Mouse (Mus musculus) G1E-ER4 (cell line): ENCODE data around the gene Agpat1. TPM values are rescaled to one million over a fixed set of nuclear protein-coding genes. Genes with fewer than 3 reads are reported as not detected.

Experiments used
- GATA1 ChIP-seq: IDR thresholded peaks from one replicate; pipeline ENCODE4 v1.8.0; 2012; ENCODE audit warnings: low read length, inconsistent platforms
- polyA plus RNA-seq: library from polyadenylated mRNA; stranded (reverse); fragments of >175 nt; gene quantifications from 2 replicates; pipeline ENCODE4 v1.2.3, GENCODE M21; 2012

The Agpat1 gene
- polyA plus RNA-seq, 1 experiment: 143 TPM

- TF ChIP-seq GATA1: no peak
Observed at GRCm38 (mm10) chr17:34613830-34614229, 9.8 kb downstream of the Agpat1 start.

GRCm38 (mm10) chr17:34615871-34616270 lies 11.8 kb downstream of the Agpat1 start, which contains the start of gene Egfl8:
Gene Egfl8, minus strand, starts transcription at chr17:34615971.
- TF ChIP-seq GATA1: no peak

DNA sequence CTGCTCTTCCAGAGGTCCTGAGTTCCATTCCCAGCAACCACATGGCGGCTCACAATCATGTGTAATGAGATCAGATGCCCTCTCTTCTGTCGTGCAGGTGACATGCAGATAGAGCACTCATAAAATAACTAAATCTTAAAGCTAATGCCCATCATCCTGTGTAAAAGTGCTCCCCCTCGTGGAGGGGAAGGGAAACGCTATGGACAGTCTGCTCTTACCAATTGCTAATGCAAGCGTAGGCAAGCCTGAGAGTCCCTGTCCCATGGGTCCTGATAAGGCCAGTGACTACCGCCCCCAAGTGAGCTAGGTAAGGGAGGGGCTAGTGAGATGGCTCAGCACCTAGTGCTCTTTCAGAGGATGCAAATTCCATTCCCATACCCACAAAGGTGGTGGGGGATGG lies 14.9 kb downstream of the Agpat1 start:
- TF ChIP-seq GATA1: no peak

DNA sequence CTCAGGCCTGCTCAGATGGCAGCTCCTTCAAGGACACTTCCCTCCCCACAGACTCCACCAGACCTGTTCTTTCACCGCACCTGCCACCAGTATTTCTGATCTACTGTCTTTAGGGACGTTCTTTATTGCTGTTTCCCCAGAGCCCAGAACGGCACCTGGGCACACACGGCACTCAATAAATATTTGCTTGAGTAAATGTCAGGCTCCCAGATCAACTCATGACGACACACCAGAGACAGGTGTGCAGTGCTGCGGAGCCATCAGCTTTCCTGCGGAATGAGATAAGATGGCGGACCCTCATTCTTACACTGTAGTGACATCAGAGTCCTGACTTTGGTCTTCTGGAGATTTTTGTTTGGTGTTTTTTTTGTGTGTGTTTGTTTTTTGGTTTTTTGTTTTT lies 16.9 kb downstream of the Agpat1 start:
- TF ChIP-seq GATA1: no peak

GRCm38 (mm10) chr17:34623161-34623560 lies 19.1 kb downstream of the Agpat1 start:
- TF ChIP-seq GATA1: no peak

DNA sequence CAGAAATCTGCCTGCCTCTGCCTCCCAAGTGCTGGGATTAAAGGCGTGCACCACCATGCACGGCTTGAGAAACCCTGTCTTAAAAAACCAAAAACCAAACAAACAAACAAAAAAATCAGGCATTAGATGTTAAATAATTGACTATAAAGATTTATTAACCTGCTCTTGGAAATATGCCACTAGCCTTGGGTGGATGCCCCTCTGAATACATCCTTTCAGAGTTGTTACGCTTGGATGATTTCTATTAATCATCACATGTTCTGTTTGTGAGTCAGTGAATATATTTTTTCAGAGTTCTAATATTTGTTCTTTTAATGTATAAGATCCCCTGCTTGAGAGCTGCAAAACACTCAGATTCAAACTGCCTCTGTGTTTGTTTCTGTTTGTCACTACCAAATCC lies 20.9 kb downstream of the Agpat1 start:
- TF ChIP-seq GATA1: no peak

DNA sequence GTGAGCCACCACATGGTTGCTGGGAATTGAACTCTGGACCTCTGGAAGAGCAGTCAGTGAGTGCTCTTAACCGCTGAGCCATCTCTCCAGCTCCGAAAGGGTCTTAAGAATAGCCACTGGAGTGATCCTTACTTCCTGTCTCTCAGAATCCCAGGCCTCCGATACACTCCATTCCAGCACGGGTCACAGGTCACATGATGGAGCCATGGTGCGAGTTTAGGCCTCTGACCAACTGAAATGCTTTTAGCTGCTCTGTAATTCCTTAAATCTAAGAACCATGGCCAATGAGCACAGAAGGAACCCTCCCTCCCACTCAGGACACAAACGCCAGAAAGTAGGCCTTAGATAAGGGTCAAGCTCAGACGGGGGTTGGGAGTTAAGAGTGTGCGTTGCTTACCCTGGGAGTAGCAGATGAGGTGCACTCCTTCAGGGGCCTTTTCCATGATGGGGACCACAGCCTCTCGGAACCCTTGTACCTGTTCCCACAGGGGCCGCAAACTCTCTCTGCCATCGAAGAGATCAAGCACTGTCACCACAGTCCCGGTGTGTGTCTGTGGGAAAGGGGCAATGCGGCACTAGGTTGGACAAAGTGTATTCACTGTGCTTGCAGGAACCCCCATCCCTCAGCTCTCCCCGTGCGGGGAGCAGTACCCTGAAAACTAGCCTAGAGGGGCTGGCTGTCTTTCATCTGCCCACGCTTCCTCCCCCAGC lies 22.2 kb downstream of the Agpat1 start:
- no peak for TF ChIP-seq GATA1

DNA sequence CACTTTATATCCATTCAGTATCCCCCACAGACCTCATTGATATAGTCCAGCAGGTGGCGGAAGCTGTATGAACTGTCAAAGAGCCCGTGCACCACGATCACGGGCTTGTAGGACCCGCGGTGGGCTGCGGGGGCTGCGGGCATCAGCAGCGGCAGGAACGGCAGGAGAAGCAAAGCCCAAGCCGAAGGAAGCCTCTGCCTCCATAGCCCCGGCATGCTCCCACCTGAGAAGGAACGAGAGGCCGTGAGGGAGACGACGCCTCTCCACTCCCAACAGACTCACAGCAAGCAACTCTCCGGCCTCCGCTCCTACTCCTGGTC lies 22.7 kb downstream of the Agpat1 start:
- TF ChIP-seq GATA1: no peak

DNA sequence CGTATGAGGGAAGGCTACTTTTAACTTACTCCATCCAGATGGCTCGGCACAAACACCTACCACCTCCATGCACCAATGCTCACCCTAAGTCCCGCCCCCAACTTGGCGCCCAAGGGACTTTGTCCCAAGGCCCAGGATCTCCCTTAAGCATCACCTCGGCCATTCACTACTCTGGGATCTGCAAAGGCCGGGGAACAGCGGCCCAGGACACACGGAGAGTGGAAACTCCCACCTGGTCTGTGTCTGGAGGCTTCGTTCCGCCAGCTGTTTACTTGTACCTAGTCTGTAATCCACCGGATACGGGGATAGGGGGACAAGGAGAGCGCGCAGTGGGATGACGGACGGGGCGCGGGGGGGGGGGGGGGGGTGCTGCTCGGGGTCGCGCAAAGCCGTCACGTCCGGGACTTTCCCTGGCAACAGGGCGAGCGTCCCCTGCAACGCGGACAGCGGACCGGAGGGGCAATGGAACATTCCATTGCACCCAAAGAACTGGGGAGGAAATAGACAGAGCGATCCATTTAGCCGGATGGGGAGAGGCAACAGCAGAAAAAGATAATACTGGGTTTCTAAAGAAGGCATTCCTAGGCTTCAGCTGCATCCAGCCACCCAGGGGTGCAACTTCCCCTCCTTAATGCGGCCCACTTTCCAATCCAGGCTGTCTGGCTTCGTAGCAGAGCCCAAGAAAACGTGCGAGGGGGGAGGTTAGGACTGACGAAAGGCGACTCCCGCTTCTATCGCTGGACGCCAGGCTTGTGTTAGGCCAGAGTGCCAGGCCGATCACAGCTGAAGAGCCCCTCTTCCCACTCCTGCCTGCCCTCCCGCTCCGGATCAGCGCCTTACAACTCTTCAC lies 23.3 kb downstream of the Agpat1 start:
- no peak for TF ChIP-seq GATA1

DNA sequence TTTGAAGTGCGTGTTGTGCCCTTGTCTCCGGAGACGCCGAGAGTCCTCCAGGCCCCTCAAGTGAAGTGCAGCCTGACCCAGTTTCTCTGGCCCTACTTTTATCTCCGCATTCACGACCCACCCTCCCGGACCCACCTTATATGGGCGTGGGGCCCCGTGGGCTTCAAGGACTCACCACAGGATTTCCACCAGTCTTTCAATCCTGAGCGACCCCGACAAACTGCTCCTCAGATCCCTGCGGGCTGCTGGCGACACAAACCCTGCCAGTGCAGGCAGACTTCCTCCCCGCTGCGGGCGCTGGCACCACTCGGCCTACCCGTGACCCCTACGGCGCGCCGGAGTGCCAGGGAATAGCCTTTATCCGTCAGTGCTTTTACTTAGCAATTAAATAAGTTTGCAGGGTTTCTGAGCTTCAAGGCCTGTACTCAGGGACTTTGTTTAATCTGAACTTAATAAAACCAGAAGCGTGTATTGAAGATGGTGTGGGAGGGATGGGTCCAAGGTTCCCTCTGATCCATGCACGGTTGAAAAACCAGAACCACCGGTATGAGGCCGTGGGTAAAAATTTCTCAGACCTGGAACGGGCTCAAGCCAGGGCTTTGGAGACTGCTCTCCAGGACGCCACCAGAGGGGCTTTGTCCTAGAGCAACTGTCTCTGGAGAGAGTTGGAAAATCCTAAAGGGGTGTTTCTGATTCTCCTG lies 24.0 kb downstream of the Agpat1 start, which contains the start of gene Ppt2:
Gene Ppt2 (minus strand): TSS at position 568 of the 701 bp plus-strand sequence.
- TF ChIP-seq GATA1: no peak

GRCm38 (mm10) chr17:34628644-34628967 lies 24.5 kb downstream of the Agpat1 start:
- TF ChIP-seq GATA1: no peak

- TF ChIP-seq GATA1: no peak
Observed at GRCm38 (mm10) chr17:34629221-34629751, 25.2 kb downstream of the Agpat1 start, which contains the start of gene Prrt1. Gene Prrt1, plus strand, starts transcription at chr17:34629533.

- no peak for TF ChIP-seq GATA1
Observed at GRCm38 (mm10) chr17:34629796-34630603, 25.9 kb downstream of the Agpat1 start.

- no peak for TF ChIP-seq GATA1
Observed at GRCm38 (mm10) chr17:34630761-34631301, 26.8 kb downstream of the Agpat1 start.

DNA sequence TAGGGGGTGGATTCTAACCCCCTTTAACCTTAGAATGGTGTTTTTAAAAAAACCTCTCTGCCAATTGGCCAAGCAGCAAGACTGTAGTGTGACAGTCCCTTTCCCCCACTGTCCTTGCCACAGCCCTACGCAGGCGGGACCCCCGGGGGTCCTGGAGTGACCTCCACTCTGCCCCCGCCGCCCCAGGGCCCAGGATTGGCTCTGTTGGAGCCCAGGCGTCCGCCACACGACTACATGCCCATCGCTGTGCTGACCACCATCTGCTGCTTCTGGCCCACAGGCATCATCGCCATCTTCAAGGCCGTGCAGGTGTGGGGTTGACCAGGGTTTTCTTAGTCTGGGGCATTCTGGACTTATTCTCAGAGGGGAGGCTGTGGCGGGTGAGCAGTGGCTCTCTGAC lies 27.6 kb downstream of the Agpat1 start:
- no peak for TF ChIP-seq GATA1

- no peak for TF ChIP-seq GATA1
Observed at GRCm38 (mm10) chr17:34632261-34632691, 28.2 kb downstream of the Agpat1 start.
